Mouse (Mus musculus) bone marrow, adult 2 months (tissue): ENCODE measurements around the gene Ints2.

Source experiments
- CTCF ChIP-seq: fragments of 200-500 bp; IDR thresholded peaks from 2 replicates; pipeline ENCODE4 v1.5.1; 2011; ENCODE audit warnings: low read length, control low read depth; ENCODE audit not compliant: control insufficient read depth, insufficient read depth
- POLR2A ChIP-seq: fragments of 200-500 bp; IDR thresholded peaks from 2 replicates; pipeline ENCODE4 v1.6.1; 2011; ENCODE audit warnings: low read depth, mild to moderate bottlenecking, control low read depth, low read length, borderline replicate concordance; ENCODE audit not compliant: control insufficient read depth

DNA sequence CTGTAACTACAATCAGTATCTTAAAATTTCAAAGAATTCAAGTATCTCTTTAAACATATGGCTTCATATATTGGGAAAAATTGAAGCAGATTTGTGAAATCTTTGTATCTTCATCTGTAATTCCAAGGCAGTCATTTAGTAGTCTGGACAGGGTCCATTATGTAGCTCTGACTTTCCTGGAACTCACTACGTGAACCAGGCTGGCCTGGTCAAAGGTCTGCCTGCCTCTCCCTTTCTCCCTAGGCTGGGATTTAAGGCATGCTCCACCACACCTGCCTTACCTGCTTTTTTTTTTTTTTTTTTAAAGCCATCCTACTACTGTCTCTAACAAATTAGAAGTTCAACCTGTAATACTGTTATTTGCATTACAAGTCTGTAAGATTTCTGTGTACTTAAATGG, 45.6 kb downstream of the Ints2 start:
- TF ChIP-seq POLR2A (no peak), CTCF (no peak)
